Mouse (Mus musculus): ENCODE results near the gene Car14. TPM values are rescaled to one million over a fixed set of nuclear protein-coding genes. Genes with fewer than 3 reads are reported as not detected.
"Not testable (repeated sequence)": the region's sequence is repeated elsewhere in the genome, so short reads cannot be mapped to it uniquely, and the experiment has no call there.

Gene Car14
- polyA plus RNA-seq, 1 experiment from 2014 or later, result 7.6 TPM

GRCm38 (mm10) chr3:95901616-95902372 is 2.7 kb downstream of the Car14 start:
- no peak overlapping the region for H3K4me2 ChIP-seq (ENCODE audit: low read length)
- peaks cover 9% of the 10 kb centered on the region; the same call in 1 of the 2 replicates for H3K27me3 ChIP-seq (ENCODE audit: control insufficient read depth, insufficient read depth, low read depth, low read length)
- no peak overlapping the region for H3K9ac ChIP-seq (ENCODE audit: low read depth, low read length)
- no peak for ATAC-seq
- H3K36me3 ChIP-seq (ENCODE audit: control insufficient read depth, insufficient read depth, low read length), result no peaks in the 10 kb centered on the region; the same call in 1 of the 2 replicates
- no peaks in the 10 kb centered on the region for H3K9me3 ChIP-seq (replicated peaks; ENCODE audit: control insufficient read depth, low read length, poor library complexity, severe bottlenecking)
- H3K4me1 ChIP-seq (ENCODE audit: control insufficient read depth, insufficient read depth, low read length), result peaks cover 17% of the 10 kb centered on the region
- WGBS, result 64% methylated on average over 9 of the region's 9 CpGs
- H3K27ac ChIP-seq (ENCODE audit: low read length), result no peak overlapping the region
- no peak overlapping the region for H3K4me3 ChIP-seq (ENCODE audit: low read depth, low read length)

GRCm38 (mm10) chr3:95899800-95900524 is 4.5 kb downstream of the Car14 start:
- Histone ChIP-seq H3K27ac (ENCODE audit: low read length) (no peak overlapping the region), H3K4me2 (ENCODE audit: low read length) (no peak overlapping the region), H3K4me3 (ENCODE audit: low read depth, low read length) (no peak overlapping the region), H3K27me3 (ENCODE audit: control insufficient read depth, insufficient read depth, low read depth, low read length) (no peaks in the 10 kb centered on the region), H3K9ac (ENCODE audit: low read depth, low read length) (no peak overlapping the region), H3K9me3 (replicated peaks; ENCODE audit: control insufficient read depth, low read length, poor library complexity, severe bottlenecking) (no peaks in the 10 kb centered on the region), H3K36me3 (ENCODE audit: control insufficient read depth, insufficient read depth, low read length) (no peaks in the 10 kb centered on the region; the same call in 1 of the 2 replicates), H3K4me1 (ENCODE audit: control insufficient read depth, insufficient read depth, low read length) (peaks cover 12% of the 10 kb centered on the region)
- WGBS, result 75% methylated on average over 13 of the region's 13 CpGs
- ATAC-seq, result no peak

- not testable (repeated sequence) for H3K27ac ChIP-seq (ENCODE audit: low read length); H3K4me3 ChIP-seq (ENCODE audit: low read depth, low read length)
Observed at GRCm38 (mm10) chr3:95895501-95895900, 9.0 kb downstream of the Car14 start.

GRCm38 (mm10) chr3:95894317-95895160 is 10.0 kb downstream of the Car14 start:
- ATAC-seq, result 0 out of 2 replicates have a peak, but pooled peaks have one; percentile 7
- no peaks in the 10 kb centered on the region for H3K27me3 ChIP-seq (ENCODE audit: control insufficient read depth, insufficient read depth, low read depth, low read length)
- peak overlapping the region; percentile 89 for H3K4me2 ChIP-seq (ENCODE audit: low read length)
- H3K27ac ChIP-seq (ENCODE audit: low read length), result peak overlapping the region; percentile 78
- no peaks in the 10 kb centered on the region; the same call in 1 of the 2 replicates for H3K36me3 ChIP-seq (ENCODE audit: control insufficient read depth, insufficient read depth, low read length)
- peak overlapping the region; percentile 78 for H3K4me3 ChIP-seq (ENCODE audit: low read depth, low read length)
- peaks cover 17% of the 10 kb centered on the region for H3K4me1 ChIP-seq (ENCODE audit: control insufficient read depth, insufficient read depth, low read length)
- 9% methylated on average over 14 of the region's 16 CpGs for WGBS
- H3K9me3 ChIP-seq (replicated peaks; ENCODE audit: control insufficient read depth, low read length, poor library complexity, severe bottlenecking), result no peaks in the 10 kb centered on the region
- peak overlapping the region; percentile 83 for H3K9ac ChIP-seq (ENCODE audit: low read depth, low read length)

More at GRCm38 (mm10) chr3:95895501-95895900, 9.0 kb downstream of the Car14 start:
- H3K4me2 ChIP-seq (ENCODE audit: low read length); H3K9ac ChIP-seq (ENCODE audit: low read depth, low read length); H3K9me3 ChIP-seq (replicated peaks; ENCODE audit: control insufficient read depth, low read length, poor library complexity, severe bottlenecking); ATAC-seq; H3K36me3 ChIP-seq (ENCODE audit: control insufficient read depth, insufficient read depth, low read length); H3K27me3 ChIP-seq (ENCODE audit: control insufficient read depth, insufficient read depth, low read depth, low read length): not testable (repeated sequence)
- WGBS, result 87% methylated on average over 7 of the region's 7 CpGs
- H3K4me1 ChIP-seq (ENCODE audit: control insufficient read depth, insufficient read depth, low read length), result peaks cover 17% of the 10 kb centered on the region

GRCm38 (mm10) chr3:95893606-95894316 is 10.7 kb downstream of the Car14 start, which contains the start of gene Aph1a:
Aph1a (plus strand) TSS chr3:95893969.
- not testable (repeated sequence) for H3K27me3 ChIP-seq (ENCODE audit: control insufficient read depth, insufficient read depth, low read depth, low read length); H3K9me3 ChIP-seq (replicated peaks; ENCODE audit: control insufficient read depth, low read length, poor library complexity, severe bottlenecking); H3K36me3 ChIP-seq (ENCODE audit: control insufficient read depth, insufficient read depth, low read length)
- Histone ChIP-seq H3K4me2 (ENCODE audit: low read length) (peak within 1 kb of the TSS; percentile 89), H3K27ac (ENCODE audit: low read length) (peak within 1 kb of the TSS; percentile 78), H3K9ac (ENCODE audit: low read depth, low read length) (peak within 1 kb of the TSS; percentile 83), H3K4me3 (ENCODE audit: low read depth, low read length) (peak within 1 kb of the TSS; percentile 78), H3K4me1 (ENCODE audit: control insufficient read depth, insufficient read depth, low read length) (peaks cover 17% of the 10 kb centered on the region)
- ATAC-seq, result peak; percentile 99
- WGBS, result 0% methylated on average over 25 of the region's 43 CpGs

GRCm38 (mm10) chr3:95893126-95893525 is 11.4 kb downstream of the Car14 start:
- H3K4me3 ChIP-seq (ENCODE audit: low read depth, low read length), result peak overlapping the region; percentile 78
- H3K4me2 ChIP-seq (ENCODE audit: low read length), result peak overlapping the region; percentile 66
- no peaks in the 10 kb centered on the region for H3K27me3 ChIP-seq (ENCODE audit: control insufficient read depth, insufficient read depth, low read depth, low read length)
- WGBS, result 24% methylated on average over 7 of the region's 7 CpGs
- peak overlapping the region; percentile 37; the same call in 1 of the 2 replicates for H3K9ac ChIP-seq (ENCODE audit: low read depth, low read length)
- H3K27ac ChIP-seq (ENCODE audit: low read length), result peak overlapping the region; percentile 76
- no peaks in the 10 kb centered on the region for H3K9me3 ChIP-seq (replicated peaks; ENCODE audit: control insufficient read depth, low read length, poor library complexity, severe bottlenecking)
- peaks cover 17% of the 10 kb centered on the region for H3K4me1 ChIP-seq (ENCODE audit: control insufficient read depth, insufficient read depth, low read length)
- ATAC-seq, result no peak
- no peaks in the 10 kb centered on the region; the same call in 1 of the 2 replicates for H3K36me3 ChIP-seq (ENCODE audit: control insufficient read depth, insufficient read depth, low read length)

- H3K27ac ChIP-seq (ENCODE audit: low read length), result no peak overlapping the region; the same call in 1 of the 2 replicates
- peaks cover 17% of the 10 kb centered on the region for H3K4me1 ChIP-seq (ENCODE audit: control insufficient read depth, insufficient read depth, low read length)
- H3K4me2 ChIP-seq (ENCODE audit: low read length), result peak overlapping the region; percentile 12; the same call in 1 of the 2 replicates
- WGBS, result 39% methylated on average over 11 of the region's 11 CpGs
- H3K27me3 ChIP-seq (ENCODE audit: control insufficient read depth, insufficient read depth, low read depth, low read length), result no peaks in the 10 kb centered on the region
- H3K9me3 ChIP-seq (replicated peaks; ENCODE audit: control insufficient read depth, low read length, poor library complexity, severe bottlenecking), result no peaks in the 10 kb centered on the region
- no peak for ATAC-seq
- no peak overlapping the region for H3K9ac ChIP-seq (ENCODE audit: low read depth, low read length)
- no peaks in the 10 kb centered on the region; the same call in 1 of the 2 replicates for H3K36me3 ChIP-seq (ENCODE audit: control insufficient read depth, insufficient read depth, low read length)
- no peak overlapping the region for H3K4me3 ChIP-seq (ENCODE audit: low read depth, low read length)
Observed at GRCm38 (mm10) chr3:95892066-95893052, 12.1 kb downstream of the Car14 start.

Data from midbrain, embryonic 16.5 days (tissue).